Mouse (Mus musculus) liver, adult 10 weeks (tissue): ENCODE data around the gene Gm38392. TPM values are rescaled to one million over a fixed set of nuclear protein-coding genes. Genes with fewer than 3 reads are reported as not detected.

ENCODE experiments used
- polyA plus RNA-seq: library from polyadenylated mRNA; stranded (reverse); fragments of 350-450 nt; fragmentation: Illumina TruSeq; extraction: RNeasy Lipid Tissue Mini Kit (QIAGEN cat#74804); gene quantifications from one replicate; pipeline ENCODE4 v1.2.3, GENCODE M21; 2014; ENCODE audit warnings: low read depth, low replicate concordance

The Gm38392 gene
- 0.93 TPM for polyA plus RNA-seq

GRCm38 (mm10) chr3:88287110-88287509 is at the start of gene Gm38392:
Gene Gm38392 (minus strand): TSS chr3:88287210.

GRCm38 (mm10) chr3:88336058-88337013 is 49.3 kb upstream of the Gm38392 start, which contains the start of the genes Tmem79 and Smg5:
Gene Tmem79 (minus strand): TSS chr3:88336148.
Gene Smg5 (plus strand): TSS chr3:88336260.

GRCm38 (mm10) chr3:88324951-88325405 is 38.0 kb upstream of the Gm38392 start, which contains the start of gene Glmp:
Gene Glmp (plus strand): TSS chr3:88325023.

GRCm38 (mm10) chr3:88296561-88297318 is 9.7 kb upstream of the Gm38392 start, which contains the start of the genes Tsacc and Cct3:
Gene Tsacc (minus strand): TSS chr3:88296999.
Gene Cct3 (plus strand): TSS chr3:88297116.

GRCm38 (mm10) chr3:88254268-88254926 is 32.6 kb downstream of the Gm38392 start, which contains the start of gene Rhbg:
Gene Rhbg (minus strand): TSS chr3:88254709.

Other genes with a start within 250 kb of the Gm38392 start
- gene Gpatch4, start 244.1 kb downstream of the Gm38392 start, polyA plus RNA-seq, result 5.2 TPM
- gene Naxe, start 228.7 kb downstream of the Gm38392 start, polyA plus RNA-seq, result 31.1 TPM
- not detected for gene Ttc24, start 208.9 kb downstream of the Gm38392 start, polyA plus RNA-seq
- not detected for gene Iqgap3, start 205.2 kb downstream of the Gm38392 start, polyA plus RNA-seq
- gene Mef2d, start 144.8 kb downstream of the Gm38392 start, polyA plus RNA-seq, result 3.8 TPM
- gene Rhbg, start 32.5 kb downstream of the Gm38392 start, polyA plus RNA-seq, result 0.24 TPM
- gene Tsacc, start 9.8 kb upstream of the Gm38392 start, polyA plus RNA-seq, result 4.3 TPM
- 65.1 TPM for gene Cct3, start 9.9 kb upstream of the Gm38392 start, polyA plus RNA-seq
- gene Glmp, start 37.8 kb upstream of the Gm38392 start, polyA plus RNA-seq, result 8.8 TPM
- gene Tmem79, start 48.9 kb upstream of the Gm38392 start, polyA plus RNA-seq, result 0.21 TPM
- gene Smg5, start 49.0 kb upstream of the Gm38392 start, polyA plus RNA-seq, result 6.5 TPM
- gene Paqr6, start 77.4 kb upstream of the Gm38392 start, polyA plus RNA-seq, result not detected
- gene Bglap3, start 85.5 kb upstream of the Gm38392 start, polyA plus RNA-seq, result 0.74 TPM
- not detected for gene Bglap2, start 91.5 kb upstream of the Gm38392 start, polyA plus RNA-seq
- not detected for gene Bglap, start 97.3 kb upstream of the Gm38392 start, polyA plus RNA-seq
- 5.1 TPM for gene Pmf1, start 123.1 kb upstream of the Gm38392 start, polyA plus RNA-seq
- gene Slc25a44, start 137.9 kb upstream of the Gm38392 start, polyA plus RNA-seq, result 17.7 TPM
- gene Sema4a, start 174.0 kb upstream of the Gm38392 start, polyA plus RNA-seq, result 46.1 TPM
- 2.5 TPM for gene Lmna, start 222.7 kb upstream of the Gm38392 start, polyA plus RNA-seq
- gene Mex3a, start 245.2 kb upstream of the Gm38392 start, polyA plus RNA-seq, result 0.05 TPM